Mouse (Mus musculus) CH12.LX (cell line): ENCODE measurements around the gene Arhgap1.

Experiments used
- CTCF ChIP-seq, 2 experiments: IDR thresholded peaks in 1 of 2; conservative IDR thresholded peaks in 1 of 2; 2 replicates each; pipeline ENCODE4 v1.5.1; 2011 to 2012; ENCODE audit warnings: low read depth in 2 of 2, low read length in 2 of 2, improper control_type of control experiment in 1 of 2, inconsistent platforms in 1 of 2, mild to moderate bottlenecking in 1 of 2, moderate library complexity in 1 of 2
- E2F4 ChIP-seq: IDR thresholded peaks from 2 replicates; pipeline ENCODE4 v1.6.1; 2011; ENCODE audit warnings: low read depth, low read length, improper control_type of control experiment; ENCODE audit not compliant: insufficient replicate concordance
- HCFC1 ChIP-seq: IDR thresholded peaks from 2 replicates; pipeline ENCODE4 v1.6.1; 2012; ENCODE audit warnings: low read depth, mild to moderate bottlenecking, inconsistent platforms, low read length, improper control_type of control experiment
- KAT2A ChIP-seq: IDR thresholded peaks from 2 replicates; pipeline ENCODE4 v1.6.1; 2012; ENCODE audit warnings: low read length, improper control_type of control experiment, inconsistent platforms; ENCODE audit not compliant: insufficient replicate concordance
- MAX ChIP-seq: IDR thresholded peaks from 2 replicates; pipeline ENCODE4 v1.6.1; 2011; ENCODE audit warnings: low read length, improper control_type of control experiment
- MAZ ChIP-seq: IDR thresholded peaks from 2 replicates; pipeline ENCODE4 v1.6.1; 2012; ENCODE audit warnings: low read depth, mild to moderate bottlenecking, inconsistent platforms, low read length, improper control_type of control experiment, moderate library complexity
- MXI1 ChIP-seq: IDR thresholded peaks from 2 replicates; pipeline ENCODE4 v1.6.1; 2011; ENCODE audit warnings: mild to moderate bottlenecking, low read depth, low read length, improper control_type of control experiment
- MYC ChIP-seq: IDR thresholded peaks from 2 replicates; pipeline ENCODE4 v1.6.1; 2011; ENCODE audit warnings: low read depth, mild to moderate bottlenecking, improper control_type of control experiment, low read length
- POLR2A ChIP-seq: IDR thresholded peaks from 2 replicates; pipeline ENCODE4 v1.6.1; 2011; ENCODE audit warnings: low read depth, mild to moderate bottlenecking, improper control_type of control experiment, low read length
- POLR2AphosphoS2 ChIP-seq: IDR thresholded peaks from 2 replicates; pipeline ENCODE4 v1.6.1; 2011; ENCODE audit warnings: low read depth, low read length, improper control_type of control experiment

DNA sequence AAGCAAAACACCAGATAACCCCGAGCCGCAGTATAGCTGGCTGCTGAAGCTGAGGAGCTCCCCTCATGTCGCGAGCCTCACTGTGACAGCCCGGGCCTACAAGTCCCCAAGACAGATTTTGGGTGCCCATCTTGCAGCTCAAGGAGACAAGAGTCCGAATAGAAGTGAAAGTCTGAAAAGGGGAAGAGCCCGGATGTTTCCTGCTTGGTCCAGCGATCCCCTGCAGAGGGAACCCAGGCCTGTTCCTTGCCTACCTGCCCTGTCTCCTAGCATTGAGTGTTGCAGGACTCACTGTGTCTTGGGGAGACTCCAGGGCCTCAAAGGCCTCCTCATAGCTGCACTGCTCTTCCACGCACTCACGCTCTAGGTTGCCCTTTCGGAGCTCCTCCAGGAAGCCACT is 14.2 kb upstream of the Arhgap1 start:
- TF ChIP-seq CTCF (conservative IDR thresholded peaks at IDR 0.05 in 1 of 2, IDR thresholded peaks at IDR 0.05 in 1 of 2; ENCODE audit: low read depth in 2 of 2, low read length in 2 of 2) = no peak
- no peak for TF ChIP-seq E2F4
- TF ChIP-seq POLR2A = no peak
- no peak for TF ChIP-seq POLR2AphosphoS2
- no peak for TF ChIP-seq MAX
- TF ChIP-seq HCFC1 = no peak
- no peak for TF ChIP-seq MXI1
- TF ChIP-seq MYC = no peak
- no peak for TF ChIP-seq MAZ
- TF ChIP-seq KAT2A = no peak
